Mouse (Mus musculus) embryonic fibroblast, embryonic 13.5 days (primary cell): ENCODE measurements around the gene Iba57.

ENCODE experiments used
- CTCF ChIP-seq: IDR thresholded peaks from 2 replicates; pipeline ENCODE4 v1.5.1; 2011; ENCODE audit warnings: mild to moderate bottlenecking, control low read depth, low read length, moderate library complexity, borderline replicate concordance; ENCODE audit not compliant: insufficient read depth
- POLR2A ChIP-seq: IDR thresholded peaks from 2 replicates; pipeline ENCODE4 v1.6.1; 2011; ENCODE audit warnings: low read depth, mild to moderate bottlenecking, control low read depth, low read length, moderate library complexity

DNA sequence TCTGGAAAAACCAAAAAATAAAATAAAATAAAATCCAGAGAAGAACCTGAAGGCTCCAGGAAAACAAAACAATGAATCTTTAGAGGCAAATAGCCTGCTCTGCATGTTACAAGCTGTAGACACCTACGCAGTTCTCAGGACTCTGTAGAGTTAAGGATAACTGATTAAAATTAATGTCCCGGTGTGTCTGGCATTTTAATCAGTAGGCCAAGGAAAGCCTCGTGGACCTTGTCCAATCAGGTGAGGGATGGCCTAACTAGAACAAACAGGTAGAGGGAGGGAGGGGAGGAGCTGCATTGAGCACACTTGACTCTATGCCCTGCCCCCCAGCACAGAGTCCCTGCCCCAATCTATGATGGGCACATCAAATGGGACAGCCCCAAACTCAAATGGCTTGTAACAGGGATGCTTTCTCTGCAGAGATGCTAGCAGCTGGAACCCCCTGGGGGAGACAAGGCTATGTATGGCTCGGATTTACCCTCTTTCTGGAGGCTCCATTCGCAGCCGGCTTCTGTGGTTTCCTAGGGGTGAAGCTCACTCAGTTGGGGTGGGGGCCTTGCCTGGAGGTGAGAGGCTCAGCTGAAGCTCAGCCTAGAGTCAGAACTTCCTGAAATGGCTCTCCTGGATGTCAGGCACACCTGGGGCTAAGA, 10.8 kb upstream of the Iba57 start:
- TF ChIP-seq CTCF (no peak), POLR2A (no peak)
